Mouse (Mus musculus): ENCODE results near the gene Ankrd13a. TPM values are rescaled to one million over a fixed set of nuclear protein-coding genes. Genes with fewer than 3 reads are reported as not detected.

Gene Ankrd13a
- polyA plus RNA-seq, 1 experiment from 2014 or later = 87.5 TPM

DNA sequence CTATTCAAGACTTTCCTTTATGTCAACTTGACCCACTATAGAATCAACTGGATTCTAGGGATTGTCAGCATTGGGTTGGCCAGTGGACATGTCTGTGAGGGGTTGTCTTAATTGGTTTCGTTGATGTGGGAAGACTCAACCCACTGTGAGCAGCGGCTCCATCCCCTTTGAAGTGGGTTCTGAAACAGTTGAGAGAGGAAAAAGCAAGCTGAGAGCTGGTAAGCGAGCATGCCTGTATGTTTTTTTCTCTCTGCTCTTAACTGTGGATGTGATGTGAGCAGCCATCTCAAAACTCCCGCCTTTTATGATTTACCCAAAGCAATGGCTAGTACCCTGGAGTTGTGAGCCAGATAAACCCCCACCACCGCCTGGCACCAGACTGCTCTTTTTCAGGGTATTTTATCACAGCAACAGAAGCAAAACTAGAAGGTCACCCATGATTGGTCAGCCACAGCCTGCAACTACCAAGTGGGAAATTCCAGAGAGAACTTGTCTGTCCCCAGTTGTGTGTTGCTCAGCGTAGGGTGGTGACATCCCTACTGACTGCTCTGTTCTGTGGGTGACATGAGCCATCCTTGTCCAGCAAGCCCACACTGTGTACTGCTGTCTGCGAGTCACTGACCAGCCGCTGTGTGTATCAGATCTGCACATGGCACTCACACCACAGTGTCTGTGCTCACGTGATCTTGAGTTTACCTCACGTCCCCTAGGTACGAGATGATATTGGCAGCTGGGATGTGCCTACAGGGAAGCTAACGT, 9.1 kb downstream of the Ankrd13a start:
- 43% methylated on average over 12 of the region's 12 CpGs for WGBS (ENCODE audit: insufficient replicate concordance)
- Histone ChIP-seq H3K36me3 (peaks cover 33% of the 10 kb centered on the region), H3K9me3 (replicated peaks) (no peaks in the 10 kb centered on the region), H3K27ac (peak overlapping the region; percentile 43; the same call in 1 of the 2 replicates), H3K4me1 (peaks cover 77% of the 10 kb centered on the region), H3K27me3 (replicated peaks) (no peaks in the 10 kb centered on the region), H3K4me3 (no peak overlapping the region), H3K4me2 (0 out of 2 replicates have a peak overlapping the region, but pooled peaks have one; percentile 23), H3K9ac (0 out of 2 replicates have a peak overlapping the region, but pooled peaks have one; percentile 14)
- peak; percentile 35 for ATAC-seq

GRCm38 (mm10) chr5:114784622-114785165, 10.2 kb downstream of the Ankrd13a start:
- Histone ChIP-seq H3K4me1 (peaks cover 66% of the 10 kb centered on the region), H3K4me2 (peak overlapping the region; percentile 49), H3K27ac (peak overlapping the region; percentile 81), H3K9me3 (replicated peaks) (no peaks in the 10 kb centered on the region), H3K36me3 (peaks cover 44% of the 10 kb centered on the region), H3K4me3 (peak overlapping the region; percentile 4; the same call in 1 of the 2 replicates), H3K9ac (peak overlapping the region; percentile 57), H3K27me3 (replicated peaks) (no peaks in the 10 kb centered on the region)
- ATAC-seq = peak; percentile 82
- WGBS (ENCODE audit: insufficient replicate concordance) = 9% methylated on average over 16 of the region's 16 CpGs

DNA sequence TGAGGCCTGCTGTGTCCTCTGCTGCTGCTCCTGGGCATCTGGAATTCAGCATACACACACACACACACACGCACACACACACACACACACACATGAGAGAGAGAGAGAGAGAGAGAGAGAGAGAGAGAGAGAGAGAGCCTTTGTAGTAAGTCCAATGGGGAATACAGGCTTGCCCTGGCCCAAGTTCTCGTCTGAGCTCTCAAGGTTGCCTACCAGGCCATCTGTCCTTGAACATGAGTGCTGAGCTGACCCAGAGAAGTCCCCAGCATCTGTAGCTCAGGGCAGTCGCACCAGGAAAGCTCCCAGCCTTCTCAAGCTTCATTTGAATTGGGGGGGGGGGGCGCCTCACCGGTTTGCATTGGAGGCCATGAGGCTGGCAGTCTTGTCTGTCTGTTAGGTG, 10.7 kb downstream of the Ankrd13a start:
- Histone ChIP-seq H3K9me3 (replicated peaks) (no peaks in the 10 kb centered on the region), H3K4me3 (0 out of 2 replicates have a peak overlapping the region, but pooled peaks have one; percentile 4), H3K27me3 (replicated peaks) (no peaks in the 10 kb centered on the region), H3K36me3 (peaks cover 48% of the 10 kb centered on the region), H3K4me2 (peak overlapping the region; percentile 49), H3K27ac (peak overlapping the region; percentile 81), H3K9ac (peak overlapping the region; percentile 57), H3K4me1 (peaks cover 61% of the 10 kb centered on the region)
- ATAC-seq = no peak; the same call in 1 of the 2 replicates
- 41% methylated on average over 5 of the region's 5 CpGs for WGBS (ENCODE audit: insufficient replicate concordance)

DNA sequence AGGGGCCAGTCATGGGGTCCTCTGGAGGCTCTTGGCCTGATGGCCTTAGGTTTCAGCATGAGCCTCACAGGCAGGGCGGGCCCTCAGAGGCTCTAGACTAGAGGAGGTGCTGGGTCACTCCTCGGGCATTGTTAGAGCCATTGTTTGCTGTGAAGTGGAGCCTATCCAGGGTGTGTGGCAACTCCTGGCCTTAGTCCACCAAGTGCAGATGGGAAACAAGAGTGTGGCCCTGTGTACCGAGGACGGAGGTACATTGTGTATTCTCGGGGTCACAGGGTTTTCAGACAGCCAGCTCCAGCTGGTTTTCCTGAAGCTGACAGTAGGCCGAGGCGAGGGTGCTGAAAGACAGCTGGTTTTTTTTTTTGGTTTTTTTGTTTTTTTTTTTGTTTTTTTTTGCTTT, 18.8 kb downstream of the Ankrd13a start:
- Histone ChIP-seq H3K4me1 (peaks cover 26% of the 10 kb centered on the region), H3K27me3 (replicated peaks) (no peaks in the 10 kb centered on the region), H3K4me2 (no peak overlapping the region), H3K9ac (no peak overlapping the region), H3K9me3 (replicated peaks) (no peaks in the 10 kb centered on the region), H3K4me3 (no peak overlapping the region), H3K36me3 (peaks cover 96% of the 10 kb centered on the region), H3K27ac (no peak overlapping the region)
- 81% methylated on average over 7 of the region's 7 CpGs for WGBS (ENCODE audit: insufficient replicate concordance)
- no peak for ATAC-seq

GRCm38 (mm10) chr5:114794609-114795008, 20.1 kb downstream of the Ankrd13a start:
- H3K4me3 ChIP-seq = no peak overlapping the region
- peaks cover 26% of the 10 kb centered on the region for H3K4me1 ChIP-seq
- H3K4me2 ChIP-seq = no peak overlapping the region
- no peak for ATAC-seq
- no peaks in the 10 kb centered on the region for H3K27me3 ChIP-seq (replicated peaks)
- 64% methylated on average over 4 of the region's 4 CpGs for WGBS (ENCODE audit: insufficient replicate concordance)
- no peaks in the 10 kb centered on the region for H3K9me3 ChIP-seq (replicated peaks)
- no peak overlapping the region for H3K27ac ChIP-seq
- no peak overlapping the region for H3K9ac ChIP-seq
- H3K36me3 ChIP-seq = peaks cover 96% of the 10 kb centered on the region

DNA sequence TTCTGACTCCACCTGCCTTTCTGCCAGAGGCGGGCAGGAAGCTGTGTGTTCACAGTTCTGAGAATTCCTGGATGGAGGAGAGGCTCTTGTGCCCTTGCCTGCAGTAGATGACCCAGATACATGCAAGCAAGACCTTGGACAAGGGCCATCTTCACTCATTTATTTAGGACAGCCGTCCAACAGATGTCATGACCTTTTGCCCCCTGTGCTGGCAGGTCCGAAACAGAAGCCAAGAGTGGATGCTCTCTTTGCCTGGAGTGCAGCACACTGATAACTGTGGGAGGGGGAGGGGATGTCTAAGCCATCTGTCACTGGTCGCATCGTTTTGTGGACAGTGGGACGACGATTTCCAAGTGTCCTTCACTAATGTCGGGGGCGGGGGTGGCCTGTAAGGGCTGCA, 20.8 kb downstream of the Ankrd13a start:
- 60% methylated on average over 9 of the region's 9 CpGs for WGBS (ENCODE audit: insufficient replicate concordance)
- Histone ChIP-seq H3K4me1 (peaks cover 30% of the 10 kb centered on the region), H3K27me3 (replicated peaks) (no peaks in the 10 kb centered on the region), H3K9me3 (replicated peaks) (no peaks in the 10 kb centered on the region), H3K36me3 (peaks cover 97% of the 10 kb centered on the region), H3K4me3 (no peak overlapping the region), H3K27ac (no peak overlapping the region), H3K9ac (no peak overlapping the region), H3K4me2 (no peak overlapping the region)
- ATAC-seq = no peak

DNA sequence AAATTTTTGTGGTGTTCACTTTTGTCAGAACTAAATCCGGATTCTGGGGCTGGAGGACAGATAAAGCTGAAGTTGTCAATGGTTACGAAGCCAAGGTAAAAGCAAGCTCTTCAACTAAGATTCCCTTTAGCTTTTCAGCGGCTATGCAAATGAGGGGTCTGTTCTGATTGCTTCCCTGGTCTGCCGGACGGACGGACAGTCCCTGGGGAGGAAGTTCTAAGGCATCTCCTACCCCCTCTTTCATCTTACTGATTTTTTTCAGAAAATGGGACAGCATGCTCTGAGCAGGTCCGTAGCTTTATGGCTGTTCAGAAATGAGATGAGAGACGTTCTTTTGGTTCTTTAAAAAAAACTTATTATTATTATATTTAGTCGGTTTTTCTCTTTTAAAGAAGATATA, 21.2 kb downstream of the Ankrd13a start:
- Histone ChIP-seq H3K9ac (no peak overlapping the region), H3K4me3 (no peak overlapping the region), H3K27ac (no peak overlapping the region), H3K4me2 (no peak overlapping the region), H3K9me3 (replicated peaks) (no peaks in the 10 kb centered on the region), H3K4me1 (peaks cover 34% of the 10 kb centered on the region), H3K27me3 (replicated peaks) (no peaks in the 10 kb centered on the region), H3K36me3 (peaks cover 97% of the 10 kb centered on the region)
- ATAC-seq = no peak
- WGBS (ENCODE audit: insufficient replicate concordance) = 80% methylated on average over 9 of the region's 9 CpGs

- WGBS (ENCODE audit: insufficient replicate concordance) = 56% methylated on average over 40 of the region's 40 CpGs
- Histone ChIP-seq H3K4me2 (peak overlapping the region; percentile 52), H3K27me3 (replicated peaks) (no peaks in the 10 kb centered on the region), H3K4me1 (peaks cover 42% of the 10 kb centered on the region), H3K9ac (no peak overlapping the region), H3K27ac (no peak overlapping the region), H3K9me3 (replicated peaks) (no peaks in the 10 kb centered on the region), H3K4me3 (peak overlapping the region; percentile 25), H3K36me3 (peaks cover 97% of the 10 kb centered on the region)
- ATAC-seq = peak; percentile 51
Observed at GRCm38 (mm10) chr5:114796299-114797012, 22.0 kb downstream of the Ankrd13a start.

- Histone ChIP-seq H3K9me3 (replicated peaks) (no peaks in the 10 kb centered on the region), H3K27ac (no peak overlapping the region), H3K4me3 (no peak overlapping the region), H3K27me3 (replicated peaks) (no peaks in the 10 kb centered on the region), H3K9ac (no peak overlapping the region), H3K36me3 (peaks cover 97% of the 10 kb centered on the region), H3K4me1 (peaks cover 48% of the 10 kb centered on the region), H3K4me2 (0 out of 2 replicates have a peak overlapping the region, but pooled peaks have one; percentile 52)
- ATAC-seq = no peak
- 88% methylated on average over 8 of the region's 8 CpGs for WGBS (ENCODE audit: insufficient replicate concordance)
Observed at GRCm38 (mm10) chr5:114797253-114797652, 22.8 kb downstream of the Ankrd13a start.

DNA sequence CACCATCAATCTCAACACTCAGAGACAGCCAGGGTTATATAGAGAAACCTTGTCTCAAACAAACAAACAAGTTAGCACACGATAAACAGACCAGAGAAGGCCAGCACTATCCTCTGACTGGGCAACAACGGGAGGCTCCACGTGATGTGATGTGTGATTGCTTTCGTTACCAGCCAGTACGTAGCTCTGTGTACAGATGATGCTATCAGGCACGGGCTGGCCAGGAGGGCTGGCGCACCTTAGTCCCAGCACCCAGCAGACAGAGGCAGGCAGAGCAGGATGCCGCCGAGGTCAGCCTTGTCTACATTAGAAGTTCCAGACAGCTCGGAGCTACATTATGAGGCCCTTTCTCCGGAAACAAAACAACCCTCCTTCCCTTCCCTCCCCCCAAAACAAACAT, 25.4 kb downstream of the Ankrd13a start:
- Histone ChIP-seq H3K27me3 (replicated peaks) (no peaks in the 10 kb centered on the region), H3K4me1 (peaks cover 44% of the 10 kb centered on the region), H3K4me2 (no peak overlapping the region), H3K27ac (no peak overlapping the region), H3K9me3 (replicated peaks) (no peaks in the 10 kb centered on the region), H3K36me3 (peaks cover 98% of the 10 kb centered on the region), H3K9ac (no peak overlapping the region), H3K4me3 (no peak overlapping the region)
- 71% methylated on average over 11 of the region's 11 CpGs for WGBS (ENCODE audit: insufficient replicate concordance)
- ATAC-seq = no peak

- no peak overlapping the region for H3K4me3 ChIP-seq
- H3K9me3 ChIP-seq (replicated peaks) = no peaks in the 10 kb centered on the region
- H3K36me3 ChIP-seq = peaks cover 99% of the 10 kb centered on the region
- H3K4me2 ChIP-seq = peak overlapping the region; percentile 17; the same call in 1 of the 2 replicates
- H3K9ac ChIP-seq = no peak overlapping the region
- H3K27me3 ChIP-seq (replicated peaks) = no peaks in the 10 kb centered on the region
- H3K27ac ChIP-seq = no peak overlapping the region
- ATAC-seq = peak; percentile 72
- H3K4me1 ChIP-seq = peaks cover 41% of the 10 kb centered on the region
- 14% methylated on average over 8 of the region's 8 CpGs for WGBS (ENCODE audit: insufficient replicate concordance)
Observed at GRCm38 (mm10) chr5:114801049-114801448, 26.6 kb downstream of the Ankrd13a start.

DNA sequence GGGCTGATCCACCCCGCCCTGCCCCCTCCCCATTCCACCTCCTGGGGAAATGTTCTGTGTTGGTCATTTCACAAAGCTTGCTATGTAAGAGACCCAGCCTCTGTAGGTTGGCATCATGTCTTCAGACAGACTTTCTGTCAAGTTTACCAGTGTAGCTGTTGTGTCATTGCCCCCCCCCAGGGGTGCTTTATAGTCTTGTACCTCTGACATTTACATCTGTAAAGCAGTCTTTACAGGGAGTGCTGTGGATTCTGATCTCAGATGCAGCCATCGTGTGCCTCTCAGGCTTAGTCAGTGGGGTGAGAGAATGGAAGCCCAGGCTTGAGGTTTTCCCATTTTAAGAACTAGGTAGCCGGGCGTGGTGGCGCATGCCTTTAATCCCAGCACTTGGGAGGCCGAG, 27.4 kb downstream of the Ankrd13a start:
- WGBS (ENCODE audit: insufficient replicate concordance) = 84% methylated on average over 6 of the region's 6 CpGs
- no peak overlapping the region for H3K9ac ChIP-seq
- H3K4me3 ChIP-seq = no peak overlapping the region
- no peak overlapping the region for H3K27ac ChIP-seq
- peaks cover 97% of the 10 kb centered on the region for H3K36me3 ChIP-seq
- peaks cover 41% of the 10 kb centered on the region for H3K4me1 ChIP-seq
- peak overlapping the region; percentile 17; the same call in 1 of the 2 replicates for H3K4me2 ChIP-seq
- no peak for ATAC-seq
- no peaks in the 10 kb centered on the region for H3K27me3 ChIP-seq (replicated peaks)
- H3K9me3 ChIP-seq (replicated peaks) = no peaks in the 10 kb centered on the region
